ENCODE assay signal across 8 mouse cellular contexts in genomic region chr5:72913648-72914557, GRCm38 (mm10). TPM values are rescaled to one million over a fixed set of nuclear protein-coding genes. Genes with fewer than 3 reads are reported as not detected.
DNase-seq lines count a peak whose midpoint lies in the region; ATAC-seq lines count a peak whose summit lies in the region.

TSS of gene Slain2 (plus strand) at chr5:72914304.

- no peaks in the 10 kb centered on the region for H3K36me3 ChIP-seq in hindbrain, embryonic 15.5 days
- no peaks in the 10 kb centered on the region for H3K36me3 ChIP-seq in macrophage (ENCODE audit: inconsistent target)

- peak within 1 kb of the TSS; percentile 62 for H3K4me2 ChIP-seq in hindbrain, embryonic 15.5 days

- H3K4me3 ChIP-seq in hindbrain, embryonic 15.5 days, result peak within 1 kb of the TSS; percentile 82
- peak within 1 kb of the TSS; percentile 80 for H3K4me3 ChIP-seq in macrophage (ENCODE audit: inconsistent target)

- H3K9ac ChIP-seq in hindbrain, embryonic 15.5 days, result peak within 1 kb of the TSS; percentile 91

- WGBS in hindbrain, embryonic 15.5 days, result 1% methylated on average over 83 of the region's 83 CpGs
- under 1% methylated on average over 58 of the region's 83 CpGs for WGBS in macrophage (ENCODE audit: missing documents)

- peak; percentile 95 for DNase-seq in R1 (ENCODE audit: low read depth, low spot score)
- DNase-seq in cerebellum, postnatal 25 days, result peak; percentile 99 to 100
- peak; percentile 92 to 93 for DNase-seq in frontal cortex, postnatal 36 days (ENCODE audit: low spot score in 2 of 2)
- DNase-seq in left cerebral cortex, adult 18-20 months (ENCODE audit: low spot score in 2 of 2), result peak; percentile 94 to 95
- DNase-seq in right cerebral cortex, adult 18-20 months, result peak; percentile 94
- DNase-seq in urinary bladder, postnatal 10 days (ENCODE audit: low spot score), result peak; percentile 98

- peaks cover 41% of the 10 kb centered on the region for H3K79me2 ChIP-seq in macrophage (ENCODE audit: inconsistent target)

- peak within 1 kb of the TSS; percentile 96 for H3K27ac ChIP-seq in hindbrain, embryonic 15.5 days (replicated peaks)
- H3K27ac ChIP-seq in macrophage, result peak within 1 kb of the TSS; percentile 49

- H3K4me1 ChIP-seq in hindbrain, embryonic 15.5 days (replicated peaks), result peaks cover 30% of the 10 kb centered on the region

- no peaks in the 10 kb centered on the region for H3K9me3 ChIP-seq in hindbrain, embryonic 15.5 days

- H3K27me3 ChIP-seq in hindbrain, embryonic 15.5 days, result no peaks in the 10 kb centered on the region

- ATAC-seq in hindbrain, embryonic 15.5 days (ENCODE audit: low FRiP score, low read depth), result peak; percentile 94

RNA-seq across cellular contexts. Expression of gene Slain2, which starts in this region (rescaled TPM):
- polyA plus RNA-seq in hindbrain, embryonic 15.5 days (2015; fragmentation: Nextera tagmentation; extraction: Ambion mirVana), result 16.0 and 17.4 TPM in 2 replicates
- total RNA-seq in left cerebral cortex, adult 18-20 months (2021), result 10 to 100 TPM; 21.9 to 25.3 TPM
- 10 to 100 TPM; 28.1 to 66.6 (median 39.8) TPM for total RNA-seq in macrophage (2018; cell fraction: chromatin; rRNA removed)
- total RNA-seq in macrophage (2018; cell fraction: cytosol; rRNA removed), result 10 to 100 TPM; 26.4 to 45.7 (median 34.2) TPM
- total RNA-seq in macrophage (2018; cell fraction: nucleus; rRNA removed), result 10 to 100 TPM; 22.1 to 65.2 (median 35.6) TPM
- polyA plus RNA-seq in macrophage (2018), result 21.7 to 48.1 TPM (median 30.2 TPM) in 3 replicates

Comparison
In these comparisons a context has a peak if more than half of its experiments do, and no peak if none do; other contexts are left out.
1. Peak in every context shown above with its lines: DNase-seq, ATAC-seq, H3K4me3 ChIP-seq and H3K27ac ChIP-seq.